Mouse (Mus musculus): ENCODE data around the gene Tmprss13.

Tmprss13 gene

DNA sequence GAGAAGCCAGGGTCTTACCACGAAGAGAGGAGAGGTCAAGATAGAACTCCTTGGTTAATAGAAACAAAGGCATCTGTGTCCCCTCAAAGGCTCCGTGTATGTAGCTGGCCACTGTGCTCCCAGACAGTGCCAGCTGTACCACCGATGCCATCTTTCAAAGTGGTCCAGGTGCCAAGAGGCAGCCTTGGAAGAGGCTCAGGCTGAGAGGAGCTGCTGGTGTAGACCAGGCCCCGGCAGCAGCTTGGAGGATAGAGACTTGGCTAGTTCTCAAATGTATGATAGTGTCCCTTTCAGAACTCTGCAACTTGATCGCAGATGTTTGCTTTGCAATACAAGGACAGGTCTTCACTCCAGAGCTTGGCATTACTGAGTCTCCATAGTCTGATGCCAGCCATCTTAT is 63.4 kb downstream of the Tmprss13 start:
- ATAC-seq (ENCODE audit: low TSS enrichment), result no peak

DNA sequence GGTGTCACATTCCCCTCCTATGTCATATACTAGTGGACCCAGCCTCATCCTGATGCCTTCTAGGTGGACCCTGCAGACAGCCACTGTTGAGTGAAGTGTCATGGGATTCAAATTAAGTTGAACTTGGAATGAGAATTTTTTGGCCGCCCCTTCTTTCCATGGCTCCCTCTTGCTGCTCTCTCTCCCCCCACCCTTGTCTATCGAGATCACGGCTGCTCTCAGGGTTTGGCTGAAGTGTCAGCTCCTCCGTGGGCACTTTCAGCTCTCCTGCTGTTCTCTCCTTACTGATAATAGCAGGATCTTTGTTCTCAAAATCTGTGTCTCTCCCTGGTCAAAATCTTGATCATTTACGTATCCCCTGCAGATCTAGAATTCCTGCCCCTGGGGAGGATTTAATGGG is 63.9 kb downstream of the Tmprss13 start:
- ATAC-seq (ENCODE audit: low TSS enrichment), result no peak

- no peak for ATAC-seq (ENCODE audit: low TSS enrichment)
Measured at GRCm38 (mm10) chr9:45383883-45384282, 65.0 kb downstream of the Tmprss13 start.

- ATAC-seq (ENCODE audit: low TSS enrichment), result no peak
Measured at GRCm38 (mm10) chr9:45386698-45387097, 67.8 kb downstream of the Tmprss13 start.

GRCm38 (mm10) chr9:45388385-45388994 is 69.6 kb downstream of the Tmprss13 start:
- ATAC-seq (ENCODE audit: low TSS enrichment), result peak; percentile 83

DNA sequence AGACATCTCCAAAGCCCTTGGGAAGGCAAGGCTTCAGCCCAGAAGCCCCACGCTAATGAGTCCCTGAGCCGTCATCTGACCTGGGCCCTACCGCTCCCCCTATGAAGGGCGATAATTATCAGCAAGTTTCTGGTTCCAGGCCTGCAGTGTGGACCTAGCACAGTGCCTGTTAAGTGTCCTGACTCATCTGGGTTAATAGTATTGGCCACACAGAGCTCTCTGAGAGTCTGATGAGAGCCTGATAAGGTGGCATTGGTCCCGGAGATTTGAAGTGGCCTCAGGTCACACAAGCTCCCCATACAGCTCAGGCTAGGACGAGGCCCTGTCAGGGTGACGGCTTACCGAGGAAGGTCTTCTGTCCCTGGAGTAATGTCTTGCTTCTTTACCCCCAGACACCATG is 70.7 kb downstream of the Tmprss13 start:
- no peak for ATAC-seq (ENCODE audit: low TSS enrichment)

GRCm38 (mm10) chr9:45391299-45391698 is 72.4 kb downstream of the Tmprss13 start:
- ATAC-seq (ENCODE audit: low TSS enrichment), result no peak

DNA sequence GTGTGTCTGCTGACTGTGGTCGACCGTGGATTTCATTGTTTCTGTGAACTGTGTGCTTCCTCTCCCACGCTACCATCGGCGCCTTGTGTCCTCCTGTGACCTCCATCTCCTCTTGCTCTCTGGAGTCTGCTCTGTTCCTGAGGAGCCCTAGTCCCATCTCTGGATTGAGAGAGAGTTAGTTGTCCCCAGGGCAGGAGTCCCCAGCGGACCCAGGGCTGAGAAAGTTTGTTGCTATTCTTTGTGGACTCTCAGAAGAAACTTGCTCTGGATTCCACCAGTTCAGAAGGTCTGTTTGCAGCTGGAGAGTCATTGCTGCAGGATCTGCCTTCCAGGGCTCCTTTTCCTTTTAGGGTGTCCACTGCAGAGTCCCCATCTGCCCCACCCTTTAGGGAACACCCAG is 76.3 kb downstream of the Tmprss13 start:
- no peak for ATAC-seq (ENCODE audit: low TSS enrichment)

- no peak for ATAC-seq (ENCODE audit: low TSS enrichment)
Measured at GRCm38 (mm10) chr9:45395796-45396195, 76.9 kb downstream of the Tmprss13 start.
